Mouse (Mus musculus) neutrophil, adult 5-6 weeks (primary cell): Measurements from ENCODE around the gene Gm281. TPM values are rescaled to one million over a fixed set of nuclear protein-coding genes. Genes with fewer than 3 reads are reported as not detected.

Experiments used
- ATAC-seq: fragments of 151-379, 151-347 bp; 2 replicates; pipeline ENCODE4 v1.8.0; 2017; ENCODE audit warnings: mild to moderate bottlenecking, moderate TSS enrichment; ENCODE audit not compliant: insufficient number of reproducible peaks, poor library complexity, low FRiP score, severe bottlenecking; ENCODE audit errors: extremely low read depth
- total RNA-seq: library from RNA; stranded (forward); fragments of 200-1000 nt; gene quantifications from 2 replicates; pipeline ENCODE4 v1.2.3, GENCODE M21; 2017

The Gm281 gene
- total RNA-seq, 1 experiment from 2014 or later = not detected

DNA sequence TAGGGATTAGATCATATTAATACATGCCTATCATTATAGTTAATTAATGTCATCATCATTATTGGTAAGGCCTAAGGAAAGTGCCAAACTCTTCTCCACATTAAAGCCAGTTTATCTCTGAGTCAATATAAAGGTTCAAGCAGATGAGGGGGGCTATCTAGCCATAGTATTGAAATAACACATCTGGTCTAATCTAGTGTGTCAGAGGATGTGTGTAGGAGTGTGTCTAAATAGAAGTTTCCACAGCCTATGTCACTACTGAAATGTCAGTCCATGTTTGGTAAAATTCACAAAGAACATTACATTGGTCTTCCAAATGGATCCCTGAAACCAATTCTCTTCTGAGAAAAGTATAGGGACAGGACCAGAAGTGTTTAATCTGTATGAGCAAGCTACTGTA lies 19.1 kb downstream of the Gm281 start:
- ATAC-seq = no peak

DNA sequence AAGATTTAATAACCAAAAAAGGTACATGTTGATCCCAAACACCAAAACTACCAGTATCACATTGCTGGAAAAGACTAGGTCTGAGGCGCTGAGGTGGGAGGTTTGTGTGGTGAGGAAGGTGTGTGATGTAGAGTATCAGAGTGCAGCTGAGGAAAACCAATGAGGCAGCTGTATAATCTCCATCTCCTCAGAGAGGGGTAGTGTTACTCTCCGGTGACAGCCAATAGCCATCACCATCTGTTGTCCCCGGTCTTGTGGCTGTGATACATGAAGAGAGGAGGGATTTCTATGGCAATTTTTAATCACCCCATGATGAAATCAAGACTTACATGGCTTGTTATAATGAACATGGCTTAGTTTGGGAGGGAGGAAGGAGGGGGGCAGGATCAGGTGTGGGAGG lies 20.5 kb downstream of the Gm281 start:
- ATAC-seq = no peak

DNA sequence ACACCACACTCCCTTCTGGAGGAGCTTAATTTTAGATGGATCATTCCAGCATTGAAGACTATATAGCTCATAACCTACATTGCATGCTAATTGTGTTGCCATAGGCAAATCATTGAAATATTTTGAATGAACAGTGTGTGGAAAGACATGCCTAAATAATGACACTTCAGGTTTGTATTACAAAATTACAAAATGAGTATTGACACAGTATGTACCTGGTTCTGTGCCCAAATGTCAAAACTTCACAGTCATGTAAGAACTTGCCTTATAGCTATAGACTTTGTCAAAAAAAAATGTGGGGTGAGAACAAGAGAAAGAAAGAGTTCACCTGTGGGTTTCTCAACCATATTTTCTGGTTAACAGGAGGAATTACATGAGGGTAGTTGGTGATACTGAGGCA lies 52.9 kb downstream of the Gm281 start:
- ATAC-seq = no peak

DNA sequence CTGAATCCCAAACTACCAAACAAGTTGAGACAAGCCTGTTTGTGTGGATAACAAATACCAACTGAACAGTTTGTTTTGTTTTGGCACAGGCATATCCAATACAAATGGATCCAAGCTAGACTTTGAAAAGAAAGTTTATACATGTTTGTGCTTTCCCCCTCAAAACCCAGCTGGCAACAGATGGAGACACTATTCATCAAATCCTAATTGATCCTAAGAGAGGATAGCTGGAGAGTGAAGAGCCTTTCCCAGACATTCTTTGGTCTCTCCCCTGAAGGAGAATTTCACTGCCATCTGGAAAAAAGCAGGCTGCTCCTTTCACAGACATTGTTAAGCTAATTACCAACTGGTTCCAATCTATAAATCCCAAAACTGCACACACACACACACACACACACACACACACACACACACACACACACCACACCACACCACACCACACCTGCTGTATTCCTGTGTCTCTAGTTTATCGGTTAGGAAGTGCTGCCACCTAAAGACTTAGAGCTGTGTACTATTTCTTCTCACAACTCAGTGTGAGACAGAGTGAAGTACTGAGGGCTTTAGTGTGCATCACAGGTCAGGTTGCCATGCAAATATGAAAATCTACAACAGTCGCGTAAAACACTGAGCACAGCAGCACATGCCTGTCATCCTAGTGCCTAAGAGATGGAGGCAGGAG lies 101.3 kb downstream of the Gm281 start:
- ATAC-seq = no peak

DNA sequence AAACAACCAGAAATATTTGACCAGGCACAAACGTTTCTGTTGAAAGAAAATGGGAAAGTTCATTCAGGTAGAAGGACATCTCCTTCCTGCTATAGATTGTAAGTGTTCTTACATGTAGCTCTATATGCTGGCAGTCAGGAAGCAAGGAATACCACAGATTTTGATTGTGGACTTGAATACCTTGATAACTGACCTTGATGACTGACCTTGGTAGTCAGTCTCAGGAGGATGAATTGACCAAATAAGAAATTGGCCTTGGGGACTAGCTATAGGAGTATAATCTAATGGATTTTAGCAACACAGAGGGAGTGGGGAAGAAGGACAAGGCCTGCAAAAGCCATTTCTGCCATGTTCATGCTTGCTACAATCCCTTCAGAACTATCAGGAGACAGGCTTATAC lies 123.8 kb downstream of the Gm281 start:
- no peak for ATAC-seq

DNA sequence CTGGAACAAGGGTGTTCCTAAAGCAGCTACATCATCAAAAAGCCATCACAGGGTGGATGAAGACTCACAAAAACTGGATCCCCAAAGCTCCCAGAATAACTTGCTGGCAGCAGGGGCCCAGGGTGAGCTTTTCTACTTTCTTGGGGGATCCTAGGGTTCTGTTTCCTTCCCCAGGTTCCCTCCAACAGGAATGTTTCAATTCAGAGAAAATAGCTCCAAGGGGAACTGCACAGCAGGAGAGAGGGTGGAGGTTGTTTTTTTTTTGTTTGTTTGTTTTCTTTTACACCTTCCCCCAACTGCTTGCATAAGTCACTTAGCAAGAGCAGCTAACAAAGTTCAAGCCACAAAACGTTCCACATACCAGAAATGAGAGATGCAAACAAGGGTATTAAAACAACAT lies 124.3 kb downstream of the Gm281 start:
- ATAC-seq = no peak

DNA sequence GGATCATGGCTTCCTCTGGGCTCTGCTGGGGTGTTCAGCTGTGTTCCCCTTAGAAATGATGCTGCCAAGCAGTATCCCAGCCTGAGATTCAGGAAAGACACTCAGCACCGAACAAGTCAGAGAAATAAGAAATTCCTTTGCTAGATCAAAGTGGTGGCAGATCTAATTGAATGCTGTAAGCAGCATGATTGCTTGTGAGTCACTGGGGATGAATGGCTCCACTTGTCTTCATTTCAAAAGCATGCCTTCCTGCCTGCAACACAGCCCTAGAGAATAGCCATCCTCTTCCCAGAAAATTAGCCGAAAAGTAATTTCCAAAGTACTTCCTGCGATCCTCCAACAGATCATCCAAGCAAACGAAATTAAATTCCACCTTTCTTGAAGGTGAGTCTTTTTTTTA lies 131.3 kb downstream of the Gm281 start:
- no peak for ATAC-seq

DNA sequence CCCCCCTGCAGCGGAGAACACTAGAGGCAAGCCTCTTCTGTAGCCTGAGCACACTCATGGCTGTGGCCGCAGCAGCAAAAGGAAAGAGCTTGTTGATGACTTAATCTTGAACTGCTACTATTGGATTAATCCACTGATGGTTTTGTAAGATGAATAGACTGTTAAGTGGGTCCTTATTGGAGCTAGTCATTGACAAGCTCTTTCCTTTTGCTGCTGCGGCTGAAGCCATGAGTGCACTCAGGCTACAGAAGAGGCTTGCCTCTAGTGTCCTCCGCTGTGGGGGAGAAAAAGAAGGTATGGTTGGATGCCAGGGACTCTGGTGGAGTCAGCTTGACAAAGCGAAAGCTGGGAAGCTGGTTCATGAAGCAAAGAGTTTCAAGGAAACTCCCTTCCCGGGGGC lies 135.9 kb downstream of the Gm281 start:
- no peak for ATAC-seq

DNA sequence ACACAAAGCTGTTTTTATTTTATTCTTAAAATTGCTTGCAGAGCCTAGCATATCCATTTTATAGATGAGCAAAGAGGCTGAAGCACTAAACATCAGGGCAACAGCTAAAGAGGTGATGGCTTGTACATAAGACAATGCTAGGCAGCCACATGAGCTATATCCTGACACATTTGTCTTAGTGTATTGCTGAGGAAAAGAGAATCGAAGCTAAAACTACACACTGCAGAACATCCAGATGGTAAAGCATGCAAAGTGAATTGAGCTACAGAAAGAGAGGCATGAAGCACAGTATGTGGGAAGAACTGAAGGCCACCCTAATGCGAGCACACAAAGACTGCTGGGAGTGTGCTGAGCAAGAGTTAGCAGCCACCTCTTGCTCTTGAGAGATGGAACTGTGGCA lies 143.1 kb downstream of the Gm281 start:
- ATAC-seq = no peak

DNA sequence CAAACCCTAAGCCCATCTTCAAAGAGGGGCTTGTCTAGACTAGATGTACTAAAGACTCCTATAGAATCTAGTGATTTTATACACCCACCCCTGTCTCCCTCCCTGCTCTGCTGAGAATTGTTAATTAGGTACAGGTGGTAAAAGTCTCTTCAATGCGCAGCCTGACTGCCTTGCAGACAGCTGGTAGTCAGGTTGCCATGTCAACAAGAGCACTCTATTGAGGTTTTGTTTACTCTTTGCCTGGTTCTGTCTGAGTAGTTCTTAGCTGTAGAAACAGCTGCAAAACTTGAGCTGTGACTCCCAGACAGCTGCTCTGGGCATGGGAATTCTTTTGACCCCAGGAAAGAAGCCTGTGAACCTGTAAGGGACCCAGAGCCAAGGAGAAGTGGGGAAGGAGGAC lies 143.6 kb downstream of the Gm281 start:
- ATAC-seq = no peak

Other genes with a start within 250 kb of the Gm281 start
- not detected in 2 replicates for gene Sntn, start 243.6 kb downstream of the Gm281 start, total RNA-seq
- gene Atxn7, start 47.0 kb upstream of the Gm281 start, total RNA-seq = 58.4 and 58.7 TPM in 2 replicates
- gene Thoc7, start 47.4 kb upstream of the Gm281 start, total RNA-seq = 78.8 and 87.5 TPM in 2 replicates
- 108 and 128 TPM in 2 replicates for gene Psmd6, start 206.5 kb upstream of the Gm281 start, total RNA-seq